Mouse (Mus musculus): Measurements from ENCODE around the gene Tmem19. TPM values are rescaled to one million over a fixed set of nuclear protein-coding genes. Genes with fewer than 3 reads are reported as not detected.

The Tmem19 gene
- polyA plus RNA-seq, 1 experiment from 2014 or later, result 30.1 TPM

GRCm38 (mm10) chr10:115342771-115343425 lies 19.4 kb downstream of the Tmem19 start:
- Histone ChIP-seq H3K4me1 (ENCODE audit: control insufficient read depth in 2 of 2, insufficient read depth in 2 of 2, low read length in 2 of 2) (no peaks in the 10 kb centered on the region), H3K9ac (ENCODE audit: low read length) (no peak overlapping the region), H3K27me3 (ENCODE audit: control insufficient read depth, insufficient read depth, low read length) (no peaks in the 10 kb centered on the region), H3K4me3 (ENCODE audit: control insufficient read depth in 1 of 2, insufficient read depth in 1 of 2, low read depth in 1 of 2, low read length in 2 of 2) (no peak overlapping the region), H3K27ac (replicated peaks in 1 of 2; ENCODE audit: control insufficient read depth in 1 of 2, insufficient read depth in 1 of 2, low read depth in 2 of 2, low read length in 2 of 2) (no peak overlapping the region), H3K4me2 (ENCODE audit: low read length) (no peak overlapping the region), H3K9me3 (ENCODE audit: control insufficient read depth, low read length) (no peaks in the 10 kb centered on the region), H3K36me3 (ENCODE audit: control insufficient read depth, insufficient read depth, low read length) (peaks cover 43% of the 10 kb centered on the region)
- no peak for ATAC-seq (ENCODE audit: insufficient number of reproducible peaks, insufficient read depth, low FRiP score, low read depth)
- 90% methylated on average over 4 of the region's 4 CpGs for WGBS

- no peak for ATAC-seq (ENCODE audit: insufficient number of reproducible peaks, insufficient read depth, low FRiP score, low read depth)
- Histone ChIP-seq H3K9ac (ENCODE audit: low read length) (no peak overlapping the region), H3K27ac (replicated peaks in 1 of 2; ENCODE audit: control insufficient read depth in 1 of 2, insufficient read depth in 1 of 2, low read depth in 2 of 2, low read length in 2 of 2) (no peak overlapping the region), H3K9me3 (ENCODE audit: control insufficient read depth, low read length) (no peaks in the 10 kb centered on the region), H3K4me2 (ENCODE audit: low read length) (no peak overlapping the region), H3K4me3 (ENCODE audit: control insufficient read depth in 1 of 2, insufficient read depth in 1 of 2, low read depth in 1 of 2, low read length in 2 of 2) (no peak overlapping the region), H3K27me3 (ENCODE audit: control insufficient read depth, insufficient read depth, low read length) (no peaks in the 10 kb centered on the region), H3K4me1 (ENCODE audit: control insufficient read depth in 2 of 2, insufficient read depth in 2 of 2, low read length in 2 of 2) (no peaks in the 10 kb centered on the region), H3K36me3 (ENCODE audit: control insufficient read depth, insufficient read depth, low read length) (peaks cover 30% of the 10 kb centered on the region)
- 82% methylated on average over 7 of the region's 7 CpGs for WGBS
Observed at GRCm38 (mm10) chr10:115339820-115340328, 22.4 kb downstream of the Tmem19 start.

- no peak overlapping the region for H3K27ac ChIP-seq (replicated peaks in 1 of 2; ENCODE audit: control insufficient read depth in 1 of 2, insufficient read depth in 1 of 2, low read depth in 2 of 2, low read length in 2 of 2)
- H3K4me2 ChIP-seq (ENCODE audit: low read length), result no peak overlapping the region
- WGBS, result 78% methylated on average over 4 of the region's 4 CpGs
- no peaks in the 10 kb centered on the region for H3K9me3 ChIP-seq (ENCODE audit: control insufficient read depth, low read length)
- H3K27me3 ChIP-seq (ENCODE audit: control insufficient read depth, insufficient read depth, low read length), result no peaks in the 10 kb centered on the region
- peaks cover 13% of the 10 kb centered on the region for H3K36me3 ChIP-seq (ENCODE audit: control insufficient read depth, insufficient read depth, low read length)
- ATAC-seq (ENCODE audit: insufficient number of reproducible peaks, insufficient read depth, low FRiP score, low read depth), result no peak
- H3K4me1 ChIP-seq (ENCODE audit: control insufficient read depth in 2 of 2, insufficient read depth in 2 of 2, low read length in 2 of 2), result peaks cover 8 to 11% of the 10 kb centered on the region in 2 experiments; a peak in 3 of 4 replicates
- H3K9ac ChIP-seq (ENCODE audit: low read length), result no peak overlapping the region
- H3K4me3 ChIP-seq (ENCODE audit: control insufficient read depth in 1 of 2, insufficient read depth in 1 of 2, low read depth in 1 of 2, low read length in 2 of 2), result no peak overlapping the region
Observed at GRCm38 (mm10) chr10:115336901-115337300, 25.4 kb downstream of the Tmem19 start.

GRCm38 (mm10) chr10:115333528-115333927 lies 28.8 kb downstream of the Tmem19 start:
- Histone ChIP-seq H3K4me2 (ENCODE audit: low read length) (no peak overlapping the region), H3K4me3 (ENCODE audit: control insufficient read depth in 1 of 2, insufficient read depth in 1 of 2, low read depth in 1 of 2, low read length in 2 of 2) (no peak overlapping the region), H3K36me3 (ENCODE audit: control insufficient read depth, insufficient read depth, low read length) (no peaks in the 10 kb centered on the region), H3K27me3 (ENCODE audit: control insufficient read depth, insufficient read depth, low read length) (no peaks in the 10 kb centered on the region), H3K9ac (ENCODE audit: low read length) (no peak overlapping the region), H3K27ac (replicated peaks in 1 of 2; ENCODE audit: control insufficient read depth in 1 of 2, insufficient read depth in 1 of 2, low read depth in 2 of 2, low read length in 2 of 2) (no peak overlapping the region), H3K9me3 (ENCODE audit: control insufficient read depth, low read length) (no peaks in the 10 kb centered on the region), H3K4me1 (ENCODE audit: control insufficient read depth in 2 of 2, insufficient read depth in 2 of 2, low read length in 2 of 2) (peaks cover 8 to 11% of the 10 kb centered on the region in 2 experiments; a peak in 3 of 4 replicates)
- WGBS, result 67% methylated on average over 9 of the region's 9 CpGs
- ATAC-seq (ENCODE audit: insufficient number of reproducible peaks, insufficient read depth, low FRiP score, low read depth), result no peak

- Histone ChIP-seq H3K4me3 (ENCODE audit: control insufficient read depth in 1 of 2, insufficient read depth in 1 of 2, low read depth in 1 of 2, low read length in 2 of 2) (no peak overlapping the region), H3K27me3 (ENCODE audit: control insufficient read depth, insufficient read depth, low read length) (no peaks in the 10 kb centered on the region), H3K4me1 (ENCODE audit: control insufficient read depth in 2 of 2, insufficient read depth in 2 of 2, low read length in 2 of 2) (peaks cover 8 to 11% of the 10 kb centered on the region in 2 experiments; a peak in 3 of 4 replicates), H3K36me3 (ENCODE audit: control insufficient read depth, insufficient read depth, low read length) (no peaks in the 10 kb centered on the region), H3K27ac (replicated peaks in 1 of 2; ENCODE audit: control insufficient read depth in 1 of 2, insufficient read depth in 1 of 2, low read depth in 2 of 2, low read length in 2 of 2) (0 out of 4 replicates have a peak overlapping the region, but pooled peaks of 1 of the 2 experiments have one; percentile 17), H3K9me3 (ENCODE audit: control insufficient read depth, low read length) (no peaks in the 10 kb centered on the region), H3K4me2 (ENCODE audit: low read length) (no peak overlapping the region), H3K9ac (ENCODE audit: low read length) (no peak overlapping the region)
- ATAC-seq (ENCODE audit: insufficient number of reproducible peaks, insufficient read depth, low FRiP score, low read depth), result no peak
- 42% methylated on average over 4 of the region's 4 CpGs for WGBS
Observed at GRCm38 (mm10) chr10:115332997-115333396, 29.3 kb downstream of the Tmem19 start.

GRCm38 (mm10) chr10:115332420-115332952 lies 29.8 kb downstream of the Tmem19 start:
- Histone ChIP-seq H3K9ac (ENCODE audit: low read length) (no peak overlapping the region), H3K27me3 (ENCODE audit: control insufficient read depth, insufficient read depth, low read length) (no peaks in the 10 kb centered on the region), H3K4me1 (ENCODE audit: control insufficient read depth in 2 of 2, insufficient read depth in 2 of 2, low read length in 2 of 2) (peaks cover 8 to 11% of the 10 kb centered on the region in 2 experiments; a peak in 3 of 4 replicates), H3K4me2 (ENCODE audit: low read length) (no peak overlapping the region), H3K36me3 (ENCODE audit: control insufficient read depth, insufficient read depth, low read length) (no peaks in the 10 kb centered on the region), H3K4me3 (ENCODE audit: control insufficient read depth in 1 of 2, insufficient read depth in 1 of 2, low read depth in 1 of 2, low read length in 2 of 2) (no peak overlapping the region), H3K27ac (replicated peaks in 1 of 2; ENCODE audit: control insufficient read depth in 1 of 2, insufficient read depth in 1 of 2, low read depth in 2 of 2, low read length in 2 of 2) (no peak overlapping the region), H3K9me3 (ENCODE audit: control insufficient read depth, low read length) (no peaks in the 10 kb centered on the region)
- ATAC-seq (ENCODE audit: insufficient number of reproducible peaks, insufficient read depth, low FRiP score, low read depth), result no peak
- 70% methylated on average over 8 of the region's 8 CpGs for WGBS

- Histone ChIP-seq H3K9ac (ENCODE audit: low read length) (no peak overlapping the region), H3K27ac (replicated peaks in 1 of 2; ENCODE audit: control insufficient read depth in 1 of 2, insufficient read depth in 1 of 2, low read depth in 2 of 2, low read length in 2 of 2) (no peak overlapping the region), H3K4me3 (ENCODE audit: control insufficient read depth in 1 of 2, insufficient read depth in 1 of 2, low read depth in 1 of 2, low read length in 2 of 2) (no peak overlapping the region), H3K9me3 (ENCODE audit: control insufficient read depth, low read length) (no peaks in the 10 kb centered on the region), H3K4me1 (ENCODE audit: control insufficient read depth in 2 of 2, insufficient read depth in 2 of 2, low read length in 2 of 2) (peaks cover 8 to 11% of the 10 kb centered on the region in 2 experiments; a peak in 3 of 4 replicates), H3K27me3 (ENCODE audit: control insufficient read depth, insufficient read depth, low read length) (no peaks in the 10 kb centered on the region), H3K36me3 (ENCODE audit: control insufficient read depth, insufficient read depth, low read length) (no peaks in the 10 kb centered on the region), H3K4me2 (ENCODE audit: low read length) (no peak overlapping the region)
- 83% methylated on average over 3 of the region's 3 CpGs for WGBS
- no peak for ATAC-seq (ENCODE audit: insufficient number of reproducible peaks, insufficient read depth, low FRiP score, low read depth)
Observed at GRCm38 (mm10) chr10:115329010-115329530, 33.2 kb downstream of the Tmem19 start.

Data from heart, embryonic 14.5 days (tissue).